Mouse (Mus musculus) liver, adult (tissue): ENCODE measurements around the gene Napsa.
A peak's percentile ranks its signal among the peaks of the same experiment; 100 is the strongest.

Source experiments
- GATA4 ChIP-seq: IDR thresholded peaks from 2 replicates; pipeline ENCODE4 v1.6.1; 2014; ENCODE audit warnings: mild to moderate bottlenecking, low read length; ENCODE audit not compliant: insufficient replicate concordance

Gene Napsa

GRCm38 (mm10) chr7:44534656-44535441 lies 37.3 kb upstream of the Napsa start:
- TF ChIP-seq GATA4: no peak

- TF ChIP-seq GATA4: no peak
Measured at GRCm38 (mm10) chr7:44535657-44536589, 36.3 kb upstream of the Napsa start.

GRCm38 (mm10) chr7:44536590-44536968 lies 35.6 kb upstream of the Napsa start:
- no peak for TF ChIP-seq GATA4

GRCm38 (mm10) chr7:44537009-44537408 lies 35.2 kb upstream of the Napsa start:
- TF ChIP-seq GATA4: no peak

- TF ChIP-seq GATA4: no peak
Measured at GRCm38 (mm10) chr7:44537496-44537895, 34.7 kb upstream of the Napsa start.

- TF ChIP-seq GATA4: no peak
Measured at GRCm38 (mm10) chr7:44538756-44539624, 33.2 kb upstream of the Napsa start.

- no peak for TF ChIP-seq GATA4
Measured at GRCm38 (mm10) chr7:44542555-44542954, 29.6 kb upstream of the Napsa start.

- no peak for TF ChIP-seq GATA4
Measured at GRCm38 (mm10) chr7:44543071-44543470, 29.1 kb upstream of the Napsa start.

- no peak for TF ChIP-seq GATA4
Measured at GRCm38 (mm10) chr7:44546274-44546673, 25.9 kb upstream of the Napsa start.

GRCm38 (mm10) chr7:44547041-44547440 lies 25.1 kb upstream of the Napsa start:
- no peak for TF ChIP-seq GATA4

GRCm38 (mm10) chr7:44547725-44548124 lies 24.5 kb upstream of the Napsa start:
- TF ChIP-seq GATA4: no peak

GRCm38 (mm10) chr7:44548497-44549087 lies 23.6 kb upstream of the Napsa start, which contains the start of gene Pold1:
TSS of gene Pold1 (minus strand) at chr7:44548849.
- TF ChIP-seq GATA4: peak; percentile 83; the same call in 1 of the 2 replicates

- no peak for TF ChIP-seq GATA4
Measured at GRCm38 (mm10) chr7:44549621-44550408, 22.4 kb upstream of the Napsa start.

GRCm38 (mm10) chr7:44550409-44550678 lies 21.8 kb upstream of the Napsa start:
- no peak for TF ChIP-seq GATA4

- no peak for TF ChIP-seq GATA4
Measured at GRCm38 (mm10) chr7:44551301-44551700, 20.9 kb upstream of the Napsa start.

- no peak for TF ChIP-seq GATA4
Measured at GRCm38 (mm10) chr7:44551731-44552130, 20.4 kb upstream of the Napsa start.
